Comparison of ENCODE assay signal across 28 mouse cellular contexts in the genomic region with DNA sequence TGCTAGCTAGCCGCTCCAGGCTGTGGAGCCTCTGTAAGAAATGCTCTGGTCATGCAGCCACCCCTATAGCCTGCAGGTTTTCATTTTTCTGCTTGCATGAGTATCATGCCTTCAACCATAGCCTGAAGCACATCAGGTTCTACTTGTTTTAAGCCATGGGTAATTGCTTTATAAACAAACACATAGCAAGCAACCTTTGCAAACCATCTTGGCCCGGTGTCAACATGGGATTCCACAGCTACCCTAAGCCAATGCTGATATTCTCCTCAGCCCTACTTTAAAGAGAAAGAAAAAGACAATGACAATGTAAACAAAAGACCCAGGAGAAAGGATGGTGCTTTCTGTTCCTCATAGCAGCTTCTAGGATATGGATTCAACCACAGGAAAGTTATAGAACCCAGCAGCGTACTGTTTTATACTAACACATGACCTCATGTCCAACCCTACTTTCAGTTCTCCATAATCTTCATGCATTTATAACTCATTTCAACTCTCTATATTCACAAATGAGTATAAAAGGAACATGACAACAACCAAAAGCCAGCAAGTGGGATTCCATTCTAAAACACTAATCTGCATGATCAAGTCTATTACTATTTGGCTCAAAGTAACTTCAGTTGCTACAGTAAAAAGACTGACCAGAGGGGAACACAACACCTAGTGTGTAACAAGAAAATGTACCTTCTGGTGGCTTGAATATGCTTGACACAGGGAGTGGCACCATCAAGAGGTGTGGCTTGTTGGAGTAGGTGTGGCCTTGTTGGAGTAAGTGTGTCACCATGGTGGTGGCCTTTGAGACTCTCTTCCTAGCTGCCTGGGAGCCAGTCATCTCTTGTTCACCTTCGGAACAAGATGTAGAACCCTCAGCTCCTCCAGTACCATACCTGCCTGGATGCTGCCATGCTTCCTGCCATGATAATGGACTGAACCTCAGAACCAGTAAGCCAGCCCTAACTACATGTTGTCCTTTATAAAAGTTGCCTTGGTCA. TPM values are rescaled to one million over a fixed set of nuclear protein-coding genes. Genes with fewer than 3 reads are reported as not detected.
DNase-seq lines count a peak whose midpoint lies in the region; ATAC-seq and TF ChIP-seq lines count a peak whose summit lies in the region.
"Had no signal": no experiment of that assay in that cellular context is flagged by ENCODE, and none has a peak within 500 bp of the region (broad histone marks: within the 10 kb centered on the region; RNA-seq: fewer than 3 reads in every experiment).

No protein-coding gene starts in this region.

- H3K4me2 ChIP-seq in forebrain, embryonic 16.5 days (ENCODE audit: low read length): no peak overlapping the region
- no peak overlapping the region for H3K4me2 ChIP-seq in hindbrain, embryonic 13.5 days
- H3K4me2 ChIP-seq: embryonic facial prominence, embryonic 13.5 days; limb, embryonic 12.5 days; liver, embryonic 12.5 days; midbrain, embryonic 11.5 days; neural tube, embryonic 13.5 days; stomach, embryonic 15.5 days had no signal

- 70% methylated on average over 4 of the region's 4 CpGs for WGBS in macrophage (ENCODE audit: missing documents)
- WGBS in forebrain, embryonic 16.5 days: 95% methylated on average over 4 of the region's 4 CpGs
- WGBS in hindbrain, embryonic 13.5 days: 94% methylated on average over 4 of the region's 4 CpGs

- H3K79me2 ChIP-seq in macrophage (ENCODE audit: inconsistent target): no peaks in the 10 kb centered on the region

- no peaks in the 10 kb centered on the region for H3K36me3 ChIP-seq in macrophage (ENCODE audit: inconsistent target)
- H3K36me3 ChIP-seq in forebrain, embryonic 16.5 days (ENCODE audit: control insufficient read depth, insufficient read depth): no peaks in the 10 kb centered on the region
- H3K36me3 ChIP-seq in hindbrain, embryonic 13.5 days: no peaks in the 10 kb centered on the region
- H3K36me3 ChIP-seq: liver, embryonic 12.5 days; neural tube, embryonic 13.5 days; stomach, embryonic 15.5 days had no signal

- peak; percentile 82 for DNase-seq in heart, adult 11 months
- no peak for DNase-seq in heart, adult 8-10 months (ENCODE audit: low spot score)
- peak; percentile 30 for DNase-seq in 3T3-L1 (ENCODE audit: low read depth, low spot score)
- DNase-seq in spleen, adult 18-20 months: no peak
- DNase-seq: cerebellum, adult 11 months; cerebellum, adult 9-10 months; cerebellum, postnatal 36 days; embryo, embryonic 11 days; gastrocnemius, postnatal 36 days; heart, postnatal 14 days; kidney, adult 11 months; liver, postnatal 0 days; thymus, postnatal 14 days had no signal

- no peak overlapping the region for H3K4me3 ChIP-seq in bone marrow macrophage, adult 2 months (ENCODE audit: insufficient read depth, low read length)
- no peak overlapping the region for H3K4me3 ChIP-seq in macrophage (ENCODE audit: inconsistent target)
- H3K4me3 ChIP-seq in forebrain, embryonic 16.5 days (replicated peaks; ENCODE audit: low read length): no peak overlapping the region
- H3K4me3 ChIP-seq in hindbrain, embryonic 13.5 days: no peak overlapping the region
- H3K4me3 ChIP-seq: embryonic facial prominence, embryonic 13.5 days; erythroblast, embryonic 14.5 days; hindbrain, embryonic 10.5 days; limb, embryonic 12.5 days; liver, embryonic 12.5 days; myocyte; neural tube, embryonic 13.5 days; stomach, embryonic 15.5 days had no signal

- H3K9me3 ChIP-seq in forebrain, embryonic 16.5 days (ENCODE audit: control insufficient read depth, low read length): no peaks in the 10 kb centered on the region
- H3K9me3 ChIP-seq in hindbrain, embryonic 13.5 days: no peaks in the 10 kb centered on the region
- H3K9me3 ChIP-seq: embryonic facial prominence, embryonic 13.5 days; limb, embryonic 12.5 days; liver, embryonic 12.5 days; neural tube, embryonic 13.5 days; stomach, embryonic 15.5 days had no signal

- H3K27me3 ChIP-seq in forebrain, embryonic 16.5 days (replicated peaks; ENCODE audit: control insufficient read depth, insufficient read depth, low read length): no peaks in the 10 kb centered on the region
- no peaks in the 10 kb centered on the region for H3K27me3 ChIP-seq in hindbrain, embryonic 13.5 days
- H3K27me3 ChIP-seq: embryonic facial prominence, embryonic 13.5 days; limb, embryonic 12.5 days; liver, embryonic 12.5 days; neural tube, embryonic 13.5 days; stomach, embryonic 15.5 days had no signal

- TF ChIP-seq POLR2A in bone marrow macrophage, adult 2 months (IDR thresholded peaks at IDR 0.05; ENCODE audit: borderline replicate concordance, low read depth, low read length): no peak

- TF ChIP-seq CTCF in bone marrow macrophage, adult 2 months (IDR thresholded peaks at IDR 0.05; ENCODE audit: low read depth, low read length): no peak

- H3K27ac ChIP-seq in bone marrow macrophage, adult 2 months (ENCODE audit: insufficient read depth, low read depth, low read length): peak overlapping the region; percentile 61
- peak overlapping the region; percentile 58 for H3K27ac ChIP-seq in macrophage
- H3K27ac ChIP-seq in forebrain, embryonic 16.5 days (ENCODE audit: low read length): no peak overlapping the region
- H3K27ac ChIP-seq in hindbrain, embryonic 13.5 days: no peak overlapping the region
- H3K27ac ChIP-seq: embryonic facial prominence, embryonic 13.5 days; hindbrain, embryonic 10.5 days; limb, embryonic 12.5 days; liver, embryonic 12.5 days; neural tube, embryonic 13.5 days; stomach, embryonic 15.5 days had no signal

- H3K4me1 ChIP-seq in bone marrow macrophage, adult 2 months (ENCODE audit: control insufficient read depth, insufficient read depth, low read length): peaks cover 28% of the 10 kb centered on the region
- peaks cover 11% of the 10 kb centered on the region for H3K4me1 ChIP-seq in forebrain, embryonic 16.5 days (replicated peaks; ENCODE audit: control insufficient read depth, insufficient read depth, low read length)
- no peaks in the 10 kb centered on the region for H3K4me1 ChIP-seq in hindbrain, embryonic 13.5 days (replicated peaks)
- H3K4me1 ChIP-seq: hindbrain, embryonic 10.5 days; liver, embryonic 12.5 days; neural tube, embryonic 13.5 days had no signal

- no peak for ATAC-seq in forebrain, embryonic 16.5 days
- ATAC-seq in hindbrain, embryonic 13.5 days (ENCODE audit: low FRiP score): no peak
- ATAC-seq: hindbrain, embryonic 16.5 days; liver, embryonic 12.5 days; liver, postnatal 0 days; midbrain, embryonic 16.5 days had no signal

- H3K9ac ChIP-seq in forebrain, embryonic 16.5 days (replicated peaks; ENCODE audit: low read depth, low read length): no peak overlapping the region
- no peak overlapping the region for H3K9ac ChIP-seq in hindbrain, embryonic 13.5 days
- H3K9ac ChIP-seq: embryonic facial prominence, embryonic 13.5 days; limb, embryonic 12.5 days; liver, embryonic 12.5 days; liver, postnatal 0 days; neural tube, embryonic 13.5 days; stomach, embryonic 15.5 days had no signal

RNA-seq across cellular contexts. Expression of a gene that starts 46.9 kb away (rescaled TPM):
- 1 to 10 TPM; 5.8 to 8.2 (median 7.0) TPM for total RNA-seq in heart, adult 8-10 months (2022)
- polyA plus RNA-seq in bone marrow macrophage, adult 2 months (2012; ENCODE audit: insufficient read depth, insufficient read length, missing spikeins): 5.5 and 6.3 TPM in 2 replicates
- 10 to 100 TPM in 3 of 26 experiments, 1 to 10 TPM in 17, under 1 TPM in 4, not detected in 2; 0.33 to 23.1 (median 3.6) TPM for total RNA-seq in macrophage (2018; cell fraction: chromatin; rRNA removed)
- total RNA-seq in macrophage (2018; cell fraction: cytosol; rRNA removed): 10 to 100 TPM in 1 of 26 experiments, 1 to 10 TPM in 14, under 1 TPM in 11; 0.39 to 12.7 (median 2.7) TPM
- total RNA-seq in macrophage (2018; cell fraction: nucleus; rRNA removed): 10 to 100 TPM in 8 of 26 experiments, 1 to 10 TPM in 15, under 1 TPM in 3; 0.69 to 27.2 (median 7.5) TPM
- polyA plus RNA-seq in macrophage (2018): 0.41 to 1.8 TPM (median 0.47 TPM) in 3 replicates
- polyA plus RNA-seq in forebrain, embryonic 16.5 days (2015; fragmentation: Nextera tagmentation; extraction: Ambion mirVana): 28.7 and 38.3 TPM in 2 replicates
- 16.4 and 18.6 TPM in 2 replicates for polyA plus RNA-seq in hindbrain, embryonic 13.5 days (2015; fragmentation: Nextera tagmentation; extraction: Ambion mirVana)

Comparison
In these comparisons a context has a peak if more than half of its experiments do, and no peak if none do; other contexts are left out.
1. DNase-seq: peak in heart, adult 11 months (single experiment) and 3T3-L1 (single experiment); none in heart, adult 8-10 months (single experiment) and spleen, adult 18-20 months (0 of 2).
2. H3K27ac ChIP-seq: peak in bone marrow macrophage, adult 2 months (single experiment) and macrophage (single experiment); none in forebrain, embryonic 16.5 days (single experiment) and hindbrain, embryonic 13.5 days (single experiment).